Mouse (Mus musculus) embryonic fibroblast, embryonic 13.5 days (primary cell): ENCODE results near the gene Mafg.

Experiments used
- CTCF ChIP-seq: IDR thresholded peaks from 2 replicates; pipeline ENCODE4 v1.5.1; 2011; ENCODE audit warnings: mild to moderate bottlenecking, control low read depth, low read length, moderate library complexity, borderline replicate concordance; ENCODE audit not compliant: insufficient read depth
- POLR2A ChIP-seq: IDR thresholded peaks from 2 replicates; pipeline ENCODE4 v1.6.1; 2011; ENCODE audit warnings: low read depth, mild to moderate bottlenecking, control low read depth, low read length, moderate library complexity

- TF ChIP-seq CTCF (peak; percentile 31; the same call in 1 of the 2 replicates), POLR2A (no peak)
Observed at GRCm38 (mm10) chr11:120679909-120680308, 46.5 kb upstream of the Mafg start.
